ENCODE assay signal across 20 mouse cellular contexts in the genomic region with DNA sequence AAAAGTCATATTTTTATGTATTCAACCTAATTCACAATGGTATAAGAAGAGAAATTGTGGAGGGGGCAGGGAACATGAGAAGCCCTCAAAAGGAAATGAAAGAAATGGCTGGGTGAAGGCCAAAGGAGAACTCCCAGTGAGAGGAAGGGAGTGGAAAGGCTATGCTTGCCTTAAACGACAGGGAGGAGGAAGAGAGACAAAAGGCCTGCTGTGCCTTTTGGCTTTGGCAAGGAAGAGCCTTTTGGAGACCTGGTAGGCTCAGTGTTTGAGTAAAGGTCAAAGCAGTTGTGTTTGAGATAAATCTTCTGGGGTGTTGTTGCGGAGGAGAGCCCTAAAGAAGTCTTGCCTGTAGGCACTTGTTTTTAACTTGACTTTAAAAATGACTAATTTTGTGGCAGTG.
DNase-seq lines count a peak whose midpoint lies in the region; ATAC-seq lines count a peak whose summit lies in the region.
"Had no signal": no experiment of that assay in that cellular context is flagged by ENCODE, and none has a peak within 500 bp of the region (broad histone marks: within the 10 kb centered on the region; RNA-seq: fewer than 3 reads in every experiment).

No protein-coding gene starts in this region.

- peak; percentile 29; the same call in 1 of the 2 replicates for ATAC-seq in cerebellum, adult (ENCODE audit: insufficient number of reproducible peaks, low FRiP score, low TSS enrichment)
- ATAC-seq: forebrain, embryonic 13.5 days; hindbrain, embryonic 16.5 days; Patski had no signal

- no peak for DNase-seq in cerebellum, postnatal 25 days
- DNase-seq in heart, adult 8-10 months (ENCODE audit: low spot score): peak; percentile 21
- DNase-seq in heart, postnatal 36 days: no peak
- peak; percentile 1 for DNase-seq in lung, postnatal 36 days
- no peak for DNase-seq in lung, adult 18-20 months
- peak; percentile 9 for DNase-seq in heart, postnatal 4 days
- DNase-seq in frontal cortex, postnatal 36 days (ENCODE audit: low spot score in 2 of 2): no peak
- DNase-seq: adrenal gland, postnatal 14 days; cerebellum, adult 18-20 months; cerebellum, postnatal 36 days; gastrocnemius, postnatal 14 days; kidney, adult 8-10 months; kidney, postnatal 10 days; layer of hippocampus, adult 9-11 months; liver, embryonic 13.5 days; right cerebral cortex, postnatal 4 days had no signal

- intact Hi-C loops in heart, postnatal 36 days (cut with DNase I): loop anchor here (5.0 kb wide), 2 partner anchors 150 to 400 kb away; no protein-coding TSS in a partner anchor

Comparison
In these comparisons a context has a peak if more than half of its experiments do, and no peak if none do; other contexts are left out.
1. DNase-seq: peak in heart, adult 8-10 months (single experiment), lung, postnatal 36 days (single experiment) and heart, postnatal 4 days (single experiment); none in cerebellum, postnatal 25 days (0 of 2), heart, postnatal 36 days (0 of 2), lung, adult 18-20 months (0 of 2) and frontal cortex, postnatal 36 days (0 of 2).